Mouse (Mus musculus): ENCODE measurements around the gene Msgn1.

Gene Msgn1

DNA sequence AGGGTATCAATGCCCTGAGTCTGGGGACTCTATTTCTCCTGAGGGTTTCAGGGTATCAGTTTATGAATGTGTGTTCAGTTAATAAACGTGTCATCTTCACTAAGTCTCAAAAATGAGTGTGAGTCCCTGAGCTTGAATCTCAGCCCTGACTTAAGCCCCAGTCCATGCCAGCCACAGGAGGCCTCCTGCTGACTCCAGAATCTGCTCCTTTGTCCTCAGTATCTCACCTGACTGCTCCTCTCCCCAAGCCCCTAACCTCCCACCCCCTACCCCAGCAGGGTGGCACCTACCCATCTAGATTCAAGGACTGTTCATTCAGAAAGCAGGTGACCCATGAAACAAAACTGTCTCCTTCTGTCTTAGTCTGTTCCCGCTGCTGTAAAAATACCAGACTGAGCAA is 10.2 kb downstream of the Msgn1 start:
- DNase-seq (ENCODE audit: low spot score in 2 of 2), result no peak

DNA sequence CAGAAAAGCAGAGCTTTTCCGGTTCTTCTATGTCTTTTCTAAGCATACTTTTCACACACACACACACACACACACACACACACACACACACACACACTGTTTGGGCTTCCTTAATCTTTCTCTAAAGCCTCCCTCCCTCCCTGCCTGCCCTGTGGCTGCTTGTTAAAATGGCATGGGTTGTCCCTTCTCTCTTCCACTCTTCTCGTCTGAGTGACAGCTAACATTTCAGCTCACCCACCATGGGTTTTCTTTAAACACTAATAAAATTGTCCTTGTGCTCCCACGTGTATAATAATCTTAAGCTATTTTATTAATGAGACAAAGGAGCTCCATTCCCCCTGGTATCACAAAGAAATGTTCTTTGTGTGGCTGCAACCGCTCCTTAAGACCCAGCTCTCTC is 10.7 kb downstream of the Msgn1 start:
- no peak for DNase-seq (ENCODE audit: low spot score in 2 of 2)

DNA sequence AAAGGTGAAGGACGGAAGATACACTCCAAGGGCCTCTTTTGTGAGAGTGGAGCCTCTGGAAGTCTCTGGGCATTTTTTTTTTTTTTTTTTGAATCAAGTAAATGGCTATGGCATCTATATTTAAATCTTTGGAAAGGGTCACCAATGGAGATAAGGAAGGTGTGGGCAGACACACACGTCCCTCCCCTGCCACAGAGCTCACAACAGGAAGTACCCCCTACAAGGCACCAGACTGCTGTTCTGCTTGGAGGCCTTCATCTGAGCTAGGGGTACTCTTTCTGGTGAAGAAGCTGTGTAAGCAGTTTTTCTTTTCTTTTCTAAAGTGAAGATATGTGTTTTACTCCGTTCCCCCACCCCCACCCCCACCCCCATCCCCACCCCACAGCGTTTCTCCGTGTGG is 11.9 kb downstream of the Msgn1 start:
- DNase-seq (ENCODE audit: low spot score in 2 of 2), result no peak

DNA sequence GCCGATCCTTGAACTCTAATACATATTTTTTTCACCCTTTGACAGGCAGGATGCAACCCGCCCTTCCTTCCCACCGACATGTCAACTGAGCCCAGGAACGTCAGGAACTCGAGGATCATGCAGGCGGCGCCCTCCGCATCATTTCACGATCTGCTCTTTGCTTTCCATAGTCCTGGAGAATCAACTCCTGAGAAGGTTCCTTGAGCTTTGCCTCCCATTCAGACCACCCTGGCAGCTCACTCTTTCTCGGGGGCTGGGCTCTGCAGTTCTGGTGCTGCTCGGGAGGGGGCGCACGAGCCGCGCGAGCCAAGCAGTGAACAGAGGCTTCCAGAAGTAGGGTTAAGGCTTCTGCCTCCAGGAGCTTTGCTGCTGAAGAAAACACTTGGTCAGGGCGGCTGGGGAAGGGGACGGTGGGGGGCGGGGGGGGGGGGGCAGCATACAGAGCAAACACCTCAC is 12.6 kb downstream of the Msgn1 start:
- DNase-seq (ENCODE audit: low spot score in 2 of 2), result peak; percentile 69 to 83

DNA sequence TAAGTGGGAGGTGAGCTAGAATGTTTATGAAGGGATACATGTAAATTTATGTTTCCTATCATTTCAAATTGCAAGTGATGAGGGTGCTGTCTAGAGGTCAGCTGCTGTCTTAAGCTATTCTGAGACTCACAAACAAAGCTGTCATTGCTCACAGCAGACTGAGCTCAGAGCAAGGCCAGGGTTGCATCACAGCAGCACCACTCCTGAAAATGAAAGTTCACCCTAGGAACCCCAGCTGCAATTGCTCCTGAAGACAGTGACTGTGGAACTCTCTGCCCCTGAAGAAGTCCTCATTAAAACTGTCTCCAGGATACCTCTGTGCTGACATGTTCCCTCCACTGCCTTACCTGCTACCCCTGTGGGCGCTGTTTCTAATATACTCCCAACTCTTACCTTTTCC is 13.7 kb downstream of the Msgn1 start:
- no peak for DNase-seq (ENCODE audit: low spot score in 2 of 2)

DNA sequence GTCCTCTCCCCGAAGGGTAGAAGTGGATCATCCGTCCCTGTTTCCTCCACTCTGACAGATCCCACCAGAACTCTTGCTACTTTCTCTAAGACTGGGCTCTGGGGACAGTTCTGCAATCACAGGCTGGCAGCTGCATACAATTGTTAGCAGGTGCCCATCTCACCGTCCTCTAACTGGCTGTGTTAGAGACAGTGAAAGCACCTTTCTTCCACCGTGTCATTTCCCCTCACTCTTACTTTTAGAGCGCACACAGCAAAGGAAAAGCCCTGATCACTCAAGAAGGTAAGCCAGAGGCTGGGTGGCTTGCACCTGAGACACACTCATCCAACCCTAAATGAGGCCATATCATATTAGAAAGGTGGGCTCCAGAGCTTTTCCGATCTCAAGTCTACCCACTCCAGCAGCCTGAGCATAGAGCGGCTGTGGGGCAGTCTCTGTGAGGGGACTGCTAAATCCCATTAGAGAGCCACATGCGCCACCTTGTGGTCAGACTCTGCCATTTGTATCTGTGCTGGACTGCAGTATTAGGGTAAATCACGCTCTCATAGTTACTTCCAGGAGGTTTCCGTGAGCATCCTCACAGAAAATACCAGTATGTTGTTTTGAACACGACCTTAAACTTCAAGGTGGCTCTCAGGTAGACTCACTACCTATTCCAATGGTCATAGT is 30.2 kb downstream of the Msgn1 start:
- peak; percentile 40 to 72 for DNase-seq (ENCODE audit: low spot score in 2 of 2)

DNA sequence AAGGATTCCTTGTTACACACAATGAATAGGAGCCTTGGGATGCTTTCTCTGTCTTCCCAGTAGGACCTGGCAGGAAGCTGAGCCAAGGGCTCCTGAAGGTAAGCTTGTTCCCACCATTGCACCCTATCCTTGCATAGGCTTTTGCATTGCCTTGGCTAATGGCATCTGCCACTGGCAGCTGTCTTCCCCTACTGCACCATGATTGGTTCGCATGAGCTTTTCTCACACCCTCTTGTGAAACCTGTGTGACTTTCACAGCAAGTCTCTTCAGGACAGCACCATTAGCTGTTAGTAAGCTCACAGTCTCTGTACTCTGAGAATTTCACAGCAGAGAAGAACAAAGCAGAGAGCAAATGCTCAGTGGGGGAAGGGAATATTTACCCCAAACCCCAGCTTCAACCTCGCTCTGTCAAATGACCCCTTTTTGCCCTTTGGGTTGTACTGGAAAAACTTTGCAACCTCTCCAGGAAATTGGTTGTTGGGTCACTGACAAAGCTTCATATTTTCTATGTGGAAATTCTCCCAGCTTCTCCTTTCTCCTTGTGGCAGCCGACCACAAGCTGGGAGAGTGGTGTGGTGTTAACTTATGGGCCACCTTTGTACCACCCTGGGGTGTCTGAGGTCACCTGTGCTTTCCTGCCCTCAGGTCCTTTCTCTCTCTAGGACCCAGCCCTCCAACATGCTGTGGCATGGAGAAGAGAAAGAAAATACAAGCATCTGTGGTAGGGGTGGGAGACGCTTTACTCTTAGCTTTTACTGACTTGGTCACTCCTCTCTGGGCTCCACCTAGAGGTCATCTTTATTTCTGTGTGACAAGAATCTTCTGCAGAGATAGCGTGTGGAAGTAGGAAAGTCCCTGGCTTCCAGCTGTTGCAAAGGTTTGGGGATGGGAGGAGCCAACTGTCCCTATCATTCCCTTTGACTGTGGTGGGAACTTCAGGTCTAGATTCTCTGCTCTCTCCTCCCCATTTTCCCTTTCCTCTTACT is 31.1 kb downstream of the Msgn1 start:
- no peak for DNase-seq (ENCODE audit: low spot score in 2 of 2)

DNA sequence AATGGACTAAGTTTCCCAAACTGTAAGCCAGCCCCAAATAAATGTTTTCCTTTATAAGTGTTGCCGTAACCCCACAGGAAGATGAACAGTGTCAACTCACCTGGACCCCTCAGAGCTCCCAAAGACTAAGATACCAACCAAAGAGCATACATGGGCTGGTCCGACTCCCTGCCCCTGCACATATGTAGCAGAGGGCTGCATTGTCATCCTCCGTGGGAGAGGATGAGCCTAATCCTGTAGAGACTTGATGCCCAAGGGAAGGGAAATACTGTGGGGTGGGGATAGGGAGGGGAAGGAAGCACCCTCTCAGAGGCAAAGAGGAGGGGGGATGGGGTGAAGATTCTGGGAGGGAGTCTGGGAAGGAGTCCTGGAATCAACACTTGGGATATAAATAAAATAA is 50.1 kb downstream of the Msgn1 start:
- no peak for DNase-seq (ENCODE audit: low spot score in 2 of 2)
